Comparison of ENCODE assay signal across 9 mouse cellular contexts in the genomic region with DNA sequence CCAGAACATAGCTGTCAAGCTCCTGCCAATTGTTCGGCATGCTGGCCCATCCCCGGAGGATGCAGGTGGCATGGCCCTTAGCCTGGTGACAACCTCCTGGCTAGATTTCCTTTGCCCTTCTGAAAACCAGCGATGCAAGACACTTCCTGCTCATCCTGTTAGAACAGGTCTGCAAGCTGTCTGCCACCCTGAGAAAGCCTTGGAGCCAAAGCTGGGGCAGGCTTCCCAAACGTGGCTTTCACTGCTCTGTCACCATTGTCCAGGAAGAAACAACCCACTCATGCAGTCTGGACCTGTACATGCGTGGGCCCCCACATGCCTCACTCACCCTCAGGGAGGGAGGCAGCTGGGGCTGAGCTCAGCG. TPM values are rescaled to one million over a fixed set of nuclear protein-coding genes. Genes with fewer than 3 reads are reported as not detected.
DNase-seq lines count a peak whose midpoint lies in the region; ATAC-seq lines count a peak whose summit lies in the region.
"Had no signal": no experiment of that assay in that cellular context is flagged by ENCODE, and none has a peak within 500 bp of the region (broad histone marks: within the 10 kb centered on the region; RNA-seq: fewer than 3 reads in every experiment).

No protein-coding gene starts in this region.

- no peaks in the 10 kb centered on the region for H3K27me3 ChIP-seq in forebrain, embryonic 10.5 days (ENCODE audit: poor library complexity, severe bottlenecking)
- no peaks in the 10 kb centered on the region for H3K27me3 ChIP-seq in forebrain, embryonic 14.5 days (replicated peaks; ENCODE audit: control insufficient read depth, insufficient read depth, low read length)
- no peaks in the 10 kb centered on the region for H3K27me3 ChIP-seq in midbrain, embryonic 10.5 days (ENCODE audit: low read depth, poor library complexity, severe bottlenecking)
- H3K27me3 ChIP-seq in liver, embryonic 12.5 days (replicated peaks) = 0 out of 2 replicates have a peak, but pooled peaks cover 5% of the 10 kb centered on the region
- H3K27me3 ChIP-seq: lung, embryonic 15.5 days had no signal

- ATAC-seq in forebrain, embryonic 14.5 days = no peak
- ATAC-seq in liver, embryonic 12.5 days = no peak

- no peaks in the 10 kb centered on the region for H3K36me3 ChIP-seq in forebrain, embryonic 10.5 days (replicated peaks)
- H3K36me3 ChIP-seq in forebrain, embryonic 14.5 days (ENCODE audit: control insufficient read depth, insufficient read depth, low read length) = peaks cover 22% of the 10 kb centered on the region; the same call in 1 of the 2 replicates
- H3K36me3 ChIP-seq in midbrain, embryonic 10.5 days = 0 out of 2 replicates have a peak, but pooled peaks cover 10% of the 10 kb centered on the region
- no peaks in the 10 kb centered on the region for H3K36me3 ChIP-seq in liver, embryonic 12.5 days
- H3K36me3 ChIP-seq: lung, embryonic 15.5 days had no signal

- WGBS in forebrain, embryonic 10.5 days = 56% methylated on average over 6 of the region's 6 CpGs
- 55% methylated on average over 6 of the region's 6 CpGs for WGBS in forebrain, embryonic 14.5 days
- WGBS in midbrain, embryonic 10.5 days = 54% methylated on average over 6 of the region's 6 CpGs
- 53% methylated on average over 6 of the region's 6 CpGs for WGBS in liver, embryonic 12.5 days (ENCODE audit: insufficient replicate concordance)

- H3K4me3 ChIP-seq in forebrain, embryonic 10.5 days = no peak overlapping the region
- no peak overlapping the region for H3K4me3 ChIP-seq in forebrain, embryonic 14.5 days (ENCODE audit: low read depth, low read length)
- H3K4me3 ChIP-seq in midbrain, embryonic 10.5 days = no peak overlapping the region
- H3K4me3 ChIP-seq in liver, embryonic 12.5 days = no peak overlapping the region
- H3K4me3 ChIP-seq: lung, embryonic 15.5 days had no signal

- H3K4me1 ChIP-seq in forebrain, embryonic 10.5 days = peaks cover 18% of the 10 kb centered on the region
- no peaks in the 10 kb centered on the region for H3K4me1 ChIP-seq in forebrain, embryonic 14.5 days (ENCODE audit: control insufficient read depth, insufficient read depth, low read length)
- peaks cover 21% of the 10 kb centered on the region for H3K4me1 ChIP-seq in midbrain, embryonic 10.5 days
- peaks cover 43% of the 10 kb centered on the region for H3K4me1 ChIP-seq in liver, embryonic 12.5 days

- H3K9me3 ChIP-seq in forebrain, embryonic 10.5 days = peaks cover 4% of the 10 kb centered on the region; the same call in 1 of the 2 replicates
- H3K9me3 ChIP-seq in forebrain, embryonic 14.5 days (replicated peaks; ENCODE audit: control insufficient read depth, low read length) = no peaks in the 10 kb centered on the region
- H3K9me3 ChIP-seq in midbrain, embryonic 10.5 days (replicated peaks) = no peaks in the 10 kb centered on the region
- H3K9me3 ChIP-seq in liver, embryonic 12.5 days (replicated peaks) = no peaks in the 10 kb centered on the region
- H3K9me3 ChIP-seq: lung, embryonic 15.5 days had no signal

- peak overlapping the region; percentile 88 for H3K27ac ChIP-seq in forebrain, embryonic 10.5 days
- no peak overlapping the region for H3K27ac ChIP-seq in forebrain, embryonic 14.5 days (ENCODE audit: low read depth, low read length)
- peak overlapping the region; percentile 91 for H3K27ac ChIP-seq in midbrain, embryonic 10.5 days (replicated peaks)
- H3K27ac ChIP-seq in liver, embryonic 12.5 days = no peak overlapping the region
- H3K27ac ChIP-seq: lung, embryonic 15.5 days had no signal

- H3K4me2 ChIP-seq in forebrain, embryonic 14.5 days (ENCODE audit: low read length) = no peak overlapping the region
- no peak overlapping the region for H3K4me2 ChIP-seq in liver, embryonic 12.5 days
- H3K4me2 ChIP-seq: lung, embryonic 15.5 days had no signal

- H3K9ac ChIP-seq in forebrain, embryonic 14.5 days (ENCODE audit: low read length) = no peak overlapping the region
- H3K9ac ChIP-seq in liver, embryonic 12.5 days = no peak overlapping the region
- H3K9ac ChIP-seq: lung, embryonic 15.5 days had no signal

- no peak for DNase-seq in forebrain, embryonic 10.5 days (ENCODE audit: extremely low spot score, low spot score)
- DNase-seq in forebrain, embryonic 14.5 days (ENCODE audit: low spot score) = no peak
- peak; percentile 88 to 89 for DNase-seq in cerebellum, postnatal 36 days
- peak; percentile 49 for DNase-seq in kidney, adult 18-20 months
- no peak for DNase-seq in midbrain, embryonic 10.5 days (ENCODE audit: low spot score)
- no peak for DNase-seq in natural killer cell, adult 2 months (ENCODE audit: low spot score in 2 of 2)
- DNase-seq in c-Kit-positive CD71-positive TER-119-positive erythroid progenitor cells, embryonic 14.5 days (ENCODE audit: low spot score) = no peak

RNA-seq across cellular contexts. Expression of gene Mapt, which starts 57.6 kb away (rescaled TPM):
- 2.9 and 8.1 TPM in 2 replicates for polyA plus RNA-seq in forebrain, embryonic 10.5 days (2016; fragmentation: Nextera tagmentation; extraction: Ambion mirVana)
- polyA plus RNA-seq in forebrain, embryonic 14.5 days (2014; fragmentation: Nextera tagmentation; extraction: Ambion mirVana) = 354 and 601 TPM in 2 replicates
- 23.7 and 47.2 TPM in 2 replicates for polyA plus RNA-seq in midbrain, embryonic 10.5 days (2016; fragmentation: Nextera tagmentation; extraction: Ambion mirVana)
- 0.24 and 0.42 TPM in 2 replicates for polyA plus RNA-seq in liver, embryonic 12.5 days (2016; fragmentation: Nextera tagmentation; extraction: Ambion mirVana)

Comparison
In these comparisons a context has a peak if more than half of its experiments do, and no peak if none do; other contexts are left out.
1. H3K27ac ChIP-seq: peak in forebrain, embryonic 10.5 days (single experiment) and midbrain, embryonic 10.5 days (single experiment); none in forebrain, embryonic 14.5 days (single experiment) and liver, embryonic 12.5 days (single experiment).
2. DNase-seq: peak in cerebellum, postnatal 36 days (2 of 2) and kidney, adult 18-20 months (single experiment); none in forebrain, embryonic 10.5 days (single experiment), forebrain, embryonic 14.5 days (single experiment), midbrain, embryonic 10.5 days (single experiment), natural killer cell, adult 2 months (0 of 2) and c-Kit-positive CD71-positive TER-119-positive erythroid progenitor cells, embryonic 14.5 days (single experiment).